Mouse (Mus musculus) bone marrow macrophage, adult 2 months (primary cell): ENCODE measurements around the gene 1810010H24Rik.

Experiments used
- CTCF ChIP-seq: IDR thresholded peaks from 2 replicates; pipeline ENCODE4 v1.5.1; 2012; ENCODE audit warnings: low read depth, mild to moderate bottlenecking, low read length, moderate library complexity
- POLR2A ChIP-seq: IDR thresholded peaks from 2 replicates; pipeline ENCODE4 v1.6.1; 2012; ENCODE audit warnings: mild to moderate bottlenecking, low read depth, low read length, borderline replicate concordance

GRCm38 (mm10) chr11:107026554-107027430 is 1.3 kb downstream of the 1810010H24Rik start:
- TF ChIP-seq CTCF (no peak), POLR2A (no peak)
